Mouse (Mus musculus) v-Abl transformed pro-B cells (cell line): ENCODE measurements at regions not wholly inside any gene's neighbourhood (a gene's known extent, or its start where the extent isn't known, plus 50 kb on each side); places are given as distances from the start of the nearest gene placed in this dataset.

Source experiments
- in situ Hi-C, 2 experiments: fragments of 400-800 bp; cut with MboI; formaldehyde crosslinking; loops; one replicate each; pipeline ENCODE4 v1.15.1; 2025; ENCODE audit not compliant: unreplicated experiment in 2 of 2

DNA sequence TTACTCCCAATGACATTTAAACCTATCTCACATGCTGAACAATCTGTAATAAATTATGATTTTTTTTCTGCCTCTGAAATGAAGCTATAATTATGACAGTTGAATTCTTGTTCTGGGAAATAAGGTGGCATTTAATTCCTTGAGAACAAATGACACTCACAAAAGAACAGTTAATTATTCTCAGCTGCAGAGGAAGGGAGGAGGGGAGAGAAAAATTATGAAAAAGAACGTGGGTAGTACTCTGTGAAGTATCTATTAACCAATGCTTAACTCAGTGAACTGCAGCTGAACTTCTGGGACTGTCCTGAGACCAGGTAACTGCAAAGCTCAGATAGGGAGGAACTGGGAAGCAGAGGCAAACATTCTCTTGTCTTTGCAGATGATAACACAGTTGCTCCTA is 302.6 kb upstream of the Fam92a start:
- in situ Hi-C loops, result no loop called here

DNA sequence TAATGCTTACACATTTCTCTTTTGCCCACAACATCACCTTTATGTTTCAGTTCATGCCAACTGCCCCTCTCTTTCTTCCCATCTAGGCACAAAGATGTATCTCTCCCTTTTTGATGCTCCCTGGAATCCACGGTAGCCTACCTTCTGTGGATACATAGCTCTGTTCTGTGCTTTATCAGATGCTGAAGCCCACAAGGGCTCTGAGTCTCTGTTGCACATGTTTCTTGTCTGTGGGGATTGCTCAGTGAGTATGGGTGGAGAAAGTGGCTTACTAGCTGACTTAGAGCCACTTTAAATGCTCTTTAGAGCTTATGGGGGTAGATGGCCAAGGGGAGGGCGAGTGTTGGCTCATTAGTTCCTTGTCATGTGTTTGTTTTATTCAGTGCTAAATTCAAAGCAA is 289.9 kb upstream of the Fam92a start:
- in situ Hi-C loops, result no loop called here

DNA sequence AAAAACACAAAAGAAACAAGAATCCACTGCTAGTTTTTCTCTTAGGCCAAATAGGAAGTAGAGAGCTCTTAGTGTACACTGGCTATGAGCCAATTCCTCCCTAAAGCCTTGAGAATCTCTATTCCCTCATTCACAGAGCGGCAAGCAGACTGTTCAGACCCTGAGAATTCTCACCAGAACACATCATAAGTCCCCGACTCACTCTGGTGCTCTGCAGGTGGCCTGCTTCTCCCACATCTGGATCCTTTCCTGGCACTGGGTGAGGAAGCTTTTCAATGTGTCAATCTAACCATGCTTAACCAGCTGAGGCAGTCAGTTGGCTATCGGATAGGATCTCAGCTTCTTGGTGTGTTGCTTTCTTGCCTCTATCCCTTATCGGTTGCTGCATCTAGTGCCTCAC is 289.4 kb upstream of the Fam92a start:
- in situ Hi-C loops, result no loop called here

DNA sequence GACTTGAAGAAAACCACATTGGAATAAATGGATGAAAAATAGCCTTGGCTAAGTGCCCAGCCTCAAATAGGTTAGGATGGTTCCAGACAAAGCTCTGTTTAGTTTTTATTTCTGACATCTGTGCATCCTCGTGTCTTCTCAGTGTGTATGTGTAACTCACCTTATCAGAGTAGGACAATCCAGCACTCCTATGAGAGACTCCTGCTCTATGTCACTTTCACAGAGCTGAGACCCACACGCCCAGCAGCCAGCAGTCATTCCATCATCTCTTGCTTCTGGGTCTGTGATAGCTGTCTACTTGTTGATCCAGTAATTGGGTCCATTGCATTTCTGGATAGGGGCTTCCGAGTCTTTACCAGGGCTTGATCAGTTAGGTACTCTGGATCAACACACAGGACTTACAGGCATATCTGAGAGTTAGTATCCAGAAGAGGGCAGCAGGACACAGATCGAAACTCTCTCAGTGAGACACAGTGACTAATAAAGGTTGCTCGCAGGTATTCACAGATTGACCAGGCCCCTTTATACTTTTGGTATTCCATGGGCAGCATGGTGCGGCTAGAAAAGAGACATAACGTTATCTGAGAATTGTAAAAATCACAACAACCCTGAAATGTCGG is 286.3 kb upstream of the Fam92a start:
- in situ Hi-C loops, result no loop called here

- in situ Hi-C loops, result no loop called here
Observed at GRCm38 (mm10) chr4:12452086-12452485, 280.3 kb upstream of the Fam92a start.

- in situ Hi-C loops, result no loop called here
Observed at GRCm38 (mm10) chr4:12425507-12425906, 253.7 kb upstream of the Fam92a start.

- in situ Hi-C loops, result no loop called here
Observed at GRCm38 (mm10) chr4:12421628-12422319, 250.0 kb upstream of the Fam92a start.

- in situ Hi-C loops, result no loop called here
Observed at GRCm38 (mm10) chr4:12418086-12418485, 246.3 kb upstream of the Fam92a start.

DNA sequence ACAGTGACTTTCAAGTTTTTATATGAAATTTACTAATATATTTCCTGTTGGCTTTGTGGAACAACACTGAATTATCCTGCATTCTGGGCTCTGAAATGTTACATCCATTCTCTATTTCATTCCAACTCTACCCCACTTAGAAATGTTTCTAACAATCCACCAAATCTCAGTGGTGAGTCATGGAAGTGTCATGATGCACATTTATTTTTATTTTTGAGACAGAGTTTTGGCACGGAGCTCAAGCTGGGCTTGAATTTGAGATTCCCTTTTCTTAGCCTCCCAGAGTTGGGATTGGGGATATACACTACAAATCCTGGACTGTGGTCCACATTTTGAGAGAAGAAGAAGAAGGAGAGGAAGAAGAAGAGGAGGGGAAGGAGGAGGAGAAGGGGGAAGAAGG is 223.5 kb upstream of the Fam92a start:
- in situ Hi-C loops, result no loop called here

- in situ Hi-C loops, result no loop called here
Observed at GRCm38 (mm10) chr4:12376797-12377570, 205.2 kb upstream of the Fam92a start.

DNA sequence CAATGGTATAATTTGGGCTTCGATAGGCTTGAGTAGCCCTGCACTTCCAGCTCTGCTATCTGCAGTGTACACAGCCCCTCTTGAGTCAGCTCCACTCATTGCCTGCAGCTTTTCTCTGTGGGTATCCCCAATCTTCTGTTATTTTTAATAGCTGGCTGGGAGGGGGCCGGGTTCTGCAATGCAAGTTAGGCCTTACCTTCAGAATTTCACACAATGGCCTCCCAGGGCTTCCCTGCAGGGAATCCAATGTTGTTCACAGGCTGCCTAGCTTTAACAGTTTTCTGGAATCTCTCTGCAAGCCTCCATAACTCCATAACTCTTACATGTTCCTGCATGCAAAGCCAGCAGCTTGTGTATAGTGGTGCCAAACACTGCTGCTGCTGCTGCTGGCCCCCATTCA is 197.7 kb upstream of the Fam92a start:
- in situ Hi-C loops, result no loop called here

GRCm38 (mm10) chr4:12356992-12357634 is 185.3 kb upstream of the Fam92a start:
- in situ Hi-C loops, result no loop called here

DNA sequence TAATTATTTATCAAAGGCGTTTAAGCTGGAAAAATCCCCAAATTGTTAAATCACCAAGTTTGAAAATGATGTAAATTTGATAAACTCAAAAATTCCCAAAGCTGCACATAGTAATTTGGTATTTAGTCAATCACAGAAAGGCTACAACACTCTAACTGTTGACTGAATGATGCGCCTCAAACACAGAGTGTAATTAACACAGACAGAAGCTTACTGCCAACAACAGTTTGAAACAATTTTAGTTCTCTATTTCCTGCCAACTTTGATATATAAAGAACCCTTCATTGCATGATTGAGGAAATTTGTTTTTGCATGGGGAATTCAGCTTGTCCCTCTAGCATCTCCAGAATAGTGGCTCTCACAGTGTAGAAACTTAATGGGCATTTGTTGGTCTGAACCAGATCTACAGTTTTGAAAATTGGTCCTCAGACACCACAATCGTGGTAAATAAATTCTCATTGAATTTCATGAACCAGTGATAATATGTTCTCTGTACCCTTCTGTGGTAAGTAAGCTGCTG is 181.6 kb upstream of the Fam92a start:
- in situ Hi-C loops, result no loop called here

DNA sequence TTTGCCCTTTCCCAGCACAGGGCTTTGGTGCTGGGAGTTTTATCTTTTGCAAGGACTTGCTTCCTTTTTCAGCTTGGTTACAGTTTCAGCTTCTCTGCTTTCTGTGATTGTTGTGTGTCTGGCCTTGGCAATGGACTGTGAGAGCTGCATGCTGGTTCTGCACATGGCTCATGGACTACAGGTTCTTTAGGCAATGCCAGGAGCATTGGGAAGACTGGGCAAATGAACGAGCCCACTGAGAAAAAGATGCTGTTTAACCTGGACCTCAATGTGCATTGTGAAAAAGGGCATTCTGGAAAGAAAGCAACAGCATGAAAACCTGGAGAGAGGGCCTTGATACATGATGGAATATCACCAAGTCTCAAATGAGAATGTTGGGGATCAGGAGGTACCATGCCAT is 167.4 kb upstream of the Fam92a start:
- in situ Hi-C loops, result no loop called here

DNA sequence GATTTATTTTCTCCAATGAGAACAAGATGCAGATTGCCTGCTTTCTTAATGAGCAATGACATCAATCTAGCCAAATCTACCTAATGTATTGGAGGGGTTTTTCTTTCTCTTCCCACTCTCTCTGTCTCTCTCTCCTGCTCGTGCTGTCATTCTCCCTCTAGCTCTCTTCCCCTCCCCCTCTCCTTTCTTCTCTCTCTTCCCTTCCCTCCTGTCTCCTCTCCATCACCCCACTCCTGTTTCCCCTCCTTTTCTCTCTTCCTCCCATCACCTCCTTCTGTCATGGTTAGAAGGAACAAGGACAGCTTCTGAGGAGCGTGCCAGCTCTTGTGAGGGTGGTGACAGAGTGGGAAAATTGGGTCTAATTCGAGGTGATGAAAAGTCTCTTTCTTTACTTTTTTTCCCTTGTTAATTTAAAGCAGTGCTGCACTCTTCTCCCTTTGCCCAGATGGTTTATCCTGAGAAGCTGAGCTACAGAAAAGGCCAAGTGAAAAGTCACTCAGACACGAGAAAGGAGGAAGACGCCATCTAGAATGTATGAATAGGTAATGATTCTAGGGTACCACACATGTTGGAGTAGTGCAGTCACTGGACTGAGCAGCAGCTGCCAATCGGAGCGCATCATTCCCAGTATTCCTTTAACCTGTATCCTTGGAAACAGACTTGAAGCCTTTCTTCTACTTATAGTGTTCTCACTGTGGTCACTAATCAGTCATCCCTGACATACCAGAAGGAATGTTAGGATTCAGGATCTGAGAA is 163.2 kb upstream of the Fam92a start:
- in situ Hi-C loops, result no loop called here

DNA sequence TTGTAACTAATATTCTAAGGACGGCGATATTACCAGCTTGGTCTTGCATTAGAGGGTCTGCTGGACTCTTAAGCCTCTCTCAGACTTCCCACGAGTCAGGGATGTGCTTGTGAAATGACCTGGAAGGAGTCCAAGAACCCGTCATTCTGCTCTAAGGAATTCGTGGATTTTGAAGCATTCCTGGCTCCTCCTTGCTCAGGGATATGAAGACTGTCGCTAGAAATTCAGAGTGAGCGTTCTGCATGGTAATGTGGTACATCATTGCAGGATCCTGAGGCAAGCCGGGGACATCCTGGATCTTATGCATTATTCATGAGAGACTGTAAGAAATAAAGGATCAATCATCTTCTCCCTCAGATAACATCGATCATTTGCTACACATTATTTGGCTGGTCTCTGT is 162.6 kb upstream of the Fam92a start:
- in situ Hi-C loops, result no loop called here

DNA sequence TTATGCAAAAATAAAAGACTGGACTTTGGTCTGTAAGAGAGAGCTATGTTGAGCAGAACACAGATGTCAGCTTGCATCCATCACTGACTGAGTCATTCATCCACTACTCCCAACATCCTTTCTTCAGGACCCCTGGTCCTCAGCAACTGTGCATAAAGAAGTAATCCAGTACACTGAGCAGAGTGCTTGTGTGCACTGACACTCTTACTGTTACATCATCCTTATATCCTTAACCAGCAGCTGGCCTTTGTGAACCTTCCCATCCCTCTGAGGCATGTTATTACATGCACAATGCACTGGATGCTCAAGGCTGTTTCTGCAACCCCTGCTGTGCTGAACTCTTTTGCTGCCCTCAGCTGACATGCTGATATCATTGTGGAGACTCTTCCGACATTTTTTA is 144.2 kb upstream of the Fam92a start:
- in situ Hi-C loops, result no loop called here

DNA sequence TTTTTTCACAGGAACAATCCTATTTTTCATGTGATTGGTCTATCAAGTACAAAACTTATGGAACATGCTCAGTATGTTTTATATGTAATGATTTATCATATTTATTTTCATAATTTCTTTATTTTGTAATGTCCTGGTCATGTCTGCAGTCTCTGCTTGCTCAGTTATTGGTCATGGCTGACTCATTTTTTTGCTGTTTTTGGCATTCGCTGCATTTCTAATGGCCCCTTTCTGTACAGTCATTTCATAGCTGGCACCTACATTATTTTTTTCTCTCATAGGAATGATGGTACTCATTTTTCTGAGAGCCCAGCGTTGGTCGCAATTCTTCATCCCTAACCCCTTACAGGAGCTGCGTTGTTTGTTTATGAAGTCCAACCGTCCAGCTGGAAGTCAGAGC is 136.5 kb upstream of the Fam92a start:
- in situ Hi-C loops, result no loop called here

DNA sequence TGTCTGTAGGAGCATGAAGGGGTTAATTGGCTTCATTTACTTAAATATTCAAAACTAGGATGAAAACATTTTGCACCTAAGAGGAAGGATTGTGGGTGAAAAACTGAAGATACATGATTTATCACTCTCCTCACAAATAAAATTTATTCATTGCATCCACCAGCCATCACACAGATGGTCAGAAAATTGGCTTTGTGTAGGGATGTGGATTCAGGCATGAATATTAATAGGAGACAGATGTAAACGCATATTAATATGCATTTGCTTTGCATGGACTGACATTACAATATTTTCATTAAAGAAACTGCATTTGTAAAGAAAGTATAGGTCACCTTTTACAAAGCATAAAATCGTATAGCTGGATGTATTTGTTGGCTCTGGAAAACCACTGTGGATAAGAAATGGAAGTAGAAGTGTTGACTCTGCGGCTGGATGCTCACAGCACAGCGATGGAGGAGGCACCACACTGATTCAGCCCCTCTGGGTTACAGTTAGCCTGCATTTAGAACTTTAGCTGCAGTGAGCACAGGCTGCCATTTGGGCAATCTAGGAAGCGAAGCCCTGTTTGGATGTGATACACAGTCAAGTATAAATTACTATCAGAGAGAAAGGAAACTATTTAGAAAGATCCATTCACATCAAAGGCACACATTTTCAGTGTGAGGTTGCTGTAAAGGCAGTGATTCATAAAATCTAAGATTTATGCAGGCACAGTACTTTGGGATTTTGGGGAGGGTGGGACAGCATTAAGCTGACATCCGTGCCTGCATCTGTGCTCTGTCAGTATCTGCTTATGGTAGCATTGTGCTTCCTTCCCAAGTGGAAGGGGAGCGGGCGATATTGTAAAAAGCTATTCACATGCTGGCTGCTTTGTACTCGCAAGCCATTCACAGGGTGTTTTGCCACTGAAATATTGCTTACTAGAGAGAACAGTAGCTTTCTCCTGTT is 135.1 kb upstream of the Fam92a start:
- in situ Hi-C loops, result no loop called here
